Mouse (Mus musculus): ENCODE data around the gene Polg2.
"Not testable (repeated sequence)": the region's sequence is repeated elsewhere in the genome, so short reads cannot be mapped to it uniquely, and the experiment has no call there.

The Polg2 gene

DNA sequence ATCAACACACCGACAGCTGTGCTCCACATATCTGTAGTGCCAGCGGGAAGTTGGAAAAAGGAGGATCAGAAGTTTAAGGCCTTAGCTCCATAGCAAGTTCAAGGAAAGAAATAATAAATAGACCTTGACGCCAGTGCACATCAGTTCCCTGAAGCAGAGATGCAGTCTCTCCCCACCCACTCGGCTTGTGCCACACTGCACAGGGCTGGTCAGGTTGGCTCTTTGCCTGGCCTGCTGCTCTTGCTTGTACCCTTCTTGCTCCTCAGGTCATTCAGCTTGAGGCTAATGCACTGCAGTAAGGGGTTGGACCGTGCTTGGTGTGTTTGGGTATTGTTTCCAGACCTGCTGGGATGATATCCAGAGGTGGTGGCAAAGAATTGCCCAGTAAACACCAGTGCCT lies 18.8 kb downstream of the Polg2 start:
- peak in 1 of 2 experiments; percentile 42 for DNase-seq

DNA sequence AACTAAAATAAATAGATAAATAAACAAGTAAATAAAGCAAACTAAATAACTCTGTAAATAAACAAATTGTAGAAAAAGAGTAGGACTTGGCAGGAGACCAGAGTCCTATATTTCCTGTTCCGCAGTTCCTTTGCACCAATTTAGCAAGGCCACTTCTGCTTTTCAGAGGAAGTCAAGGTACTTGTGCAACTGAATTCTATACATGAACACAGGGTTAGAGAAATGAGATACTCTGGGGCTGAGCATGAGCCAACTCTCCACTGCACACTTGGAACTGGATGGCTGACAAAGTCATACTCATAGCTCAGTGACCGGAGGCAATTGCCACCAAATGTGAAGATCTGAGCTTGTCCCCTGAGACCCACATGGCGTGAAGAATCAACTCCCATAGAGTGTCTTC lies 20.3 kb downstream of the Polg2 start:
- no peak for DNase-seq

- DNase-seq = no peak
Observed at GRCm38 (mm10) chr11:106755583-106755982, 23.8 kb downstream of the Polg2 start.

- DNase-seq = no peak
Observed at GRCm38 (mm10) chr11:106753314-106753713, 26.0 kb downstream of the Polg2 start.

DNA sequence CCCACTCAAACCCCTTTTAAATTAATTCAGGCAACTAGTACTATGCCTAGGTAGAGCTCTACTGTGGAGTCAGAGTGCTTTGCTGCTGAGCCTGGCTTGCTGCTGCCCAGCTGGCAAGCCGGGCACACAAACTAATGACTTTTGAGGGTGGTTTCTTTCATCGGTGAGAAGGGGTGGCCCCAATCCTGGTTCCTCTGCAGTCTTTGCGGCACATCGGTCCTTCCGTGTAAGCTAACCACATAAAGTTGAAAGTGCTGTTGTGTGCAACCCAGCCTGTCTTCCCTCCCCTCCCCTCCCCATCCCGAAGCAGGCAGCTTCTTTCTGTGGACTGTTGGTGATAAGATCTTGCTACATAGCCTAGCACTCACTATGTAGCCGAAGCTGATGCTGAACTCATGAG lies 27.2 kb downstream of the Polg2 start:
- DNase-seq = no peak

- DNase-seq = no peak
Observed at GRCm38 (mm10) chr11:106751039-106752018, 28.0 kb downstream of the Polg2 start, which contains the start of gene Milr1. Milr1 (plus strand) TSS chr11:106751226.

- DNase-seq = no peak
Observed at GRCm38 (mm10) chr11:106750121-106750751, 29.1 kb downstream of the Polg2 start, which contains the start of gene Pecam1. Pecam1 (minus strand) TSS chr11:106750628.

DNA sequence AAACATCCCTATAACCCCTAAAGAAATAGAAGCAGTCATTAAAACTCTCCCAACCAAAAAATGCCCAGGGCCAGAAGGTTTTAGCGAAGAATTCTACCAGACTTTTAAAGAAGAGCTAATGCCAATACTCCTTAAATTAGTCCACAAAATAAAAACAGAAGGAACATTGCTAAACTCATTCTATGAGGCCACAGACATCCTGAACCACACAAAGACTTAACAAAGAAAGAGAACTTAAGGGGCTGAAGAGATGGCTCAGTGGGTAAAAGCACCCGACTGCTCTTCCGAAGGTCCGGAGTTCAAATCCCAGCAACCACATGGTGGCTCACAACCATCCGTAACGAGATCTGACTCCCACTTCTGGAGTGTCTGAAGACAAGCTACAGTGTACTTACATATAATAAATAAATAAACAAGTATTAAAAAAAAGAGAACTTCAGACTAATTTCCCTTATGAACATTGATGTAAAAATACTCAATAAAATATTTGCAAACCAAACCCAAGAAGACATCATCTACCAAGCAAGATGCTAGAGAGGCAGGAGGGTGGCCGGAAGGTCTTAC lies 29.7 kb downstream of the Polg2 start:
- DNase-seq = not testable (repeated sequence)

DNA sequence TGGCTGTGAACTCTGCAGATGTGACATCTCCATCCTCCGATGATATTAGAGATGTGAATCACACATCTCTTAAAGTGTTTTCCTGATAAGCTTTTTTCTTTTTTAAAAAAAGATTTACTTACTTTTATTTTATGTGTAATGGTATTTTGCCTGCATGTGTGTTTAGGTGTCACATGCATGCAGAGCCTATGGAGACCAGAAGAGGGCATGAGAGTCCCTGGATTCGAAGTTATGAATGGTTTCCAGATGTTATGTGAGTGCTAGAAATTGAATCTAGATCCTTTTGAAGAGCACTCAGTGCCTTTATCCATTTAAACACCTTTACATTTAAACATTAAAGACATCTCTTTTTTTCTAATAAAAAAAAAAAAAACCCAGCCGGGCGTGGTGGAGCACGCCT lies 34.4 kb downstream of the Polg2 start:
- DNase-seq = no peak

- DNase-seq = no peak
Observed at GRCm38 (mm10) chr11:106742388-106742841, 36.9 kb downstream of the Polg2 start.

GRCm38 (mm10) chr11:106741826-106742225 lies 37.5 kb downstream of the Polg2 start:
- no peak for DNase-seq

DNA sequence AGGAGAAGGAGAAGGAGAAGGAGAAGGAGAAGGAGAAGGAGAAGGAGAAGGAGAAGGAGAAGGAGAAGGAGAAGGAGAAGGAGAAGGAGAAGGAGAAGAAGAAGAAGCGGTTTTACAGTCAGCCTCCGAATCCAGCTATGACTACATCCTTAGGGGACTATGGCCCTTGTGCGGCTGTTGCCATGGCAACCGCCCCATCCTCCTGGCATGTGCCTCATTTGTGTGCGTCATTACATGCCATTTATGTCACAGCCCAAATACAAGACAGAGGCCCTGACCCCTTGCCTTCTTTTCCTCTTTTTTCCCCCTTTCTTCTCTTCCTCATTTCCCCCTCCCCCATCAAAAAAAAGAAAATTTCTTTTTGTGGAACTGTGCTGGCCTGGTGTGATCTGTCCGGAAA lies 38.1 kb downstream of the Polg2 start:
- DNase-seq = peak in 1 of 2 experiments; percentile 36

GRCm38 (mm10) chr11:106740724-106741123 lies 38.6 kb downstream of the Polg2 start:
- DNase-seq = not testable (repeated sequence)

- DNase-seq = no peak
Observed at GRCm38 (mm10) chr11:106739116-106739515, 40.2 kb downstream of the Polg2 start.

DNA sequence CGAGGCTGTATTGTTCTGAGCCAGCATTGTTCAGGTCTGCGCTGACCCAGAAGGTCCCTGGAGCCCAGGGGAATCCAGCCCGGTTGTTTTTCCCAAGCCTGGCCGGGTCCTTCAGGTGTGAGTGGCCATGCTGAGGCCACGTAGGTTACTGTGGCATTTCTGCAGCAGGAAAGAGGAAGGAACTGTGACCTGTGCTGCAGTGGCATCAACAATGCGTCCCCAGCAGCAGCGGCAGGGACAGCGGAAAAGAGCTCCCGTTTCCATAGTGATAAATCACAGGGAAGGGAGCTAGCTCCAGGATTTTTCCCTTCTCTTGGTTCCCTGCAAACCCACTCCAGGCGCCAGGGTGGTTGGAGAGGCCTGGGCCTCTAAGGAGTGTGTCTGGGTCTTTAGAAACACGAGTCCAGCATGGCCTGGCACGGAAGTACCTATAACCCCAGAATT lies 42.1 kb downstream of the Polg2 start:
- DNase-seq = no peak

GRCm38 (mm10) chr11:106736614-106737013 lies 42.7 kb downstream of the Polg2 start:
- no peak for DNase-seq

DNA sequence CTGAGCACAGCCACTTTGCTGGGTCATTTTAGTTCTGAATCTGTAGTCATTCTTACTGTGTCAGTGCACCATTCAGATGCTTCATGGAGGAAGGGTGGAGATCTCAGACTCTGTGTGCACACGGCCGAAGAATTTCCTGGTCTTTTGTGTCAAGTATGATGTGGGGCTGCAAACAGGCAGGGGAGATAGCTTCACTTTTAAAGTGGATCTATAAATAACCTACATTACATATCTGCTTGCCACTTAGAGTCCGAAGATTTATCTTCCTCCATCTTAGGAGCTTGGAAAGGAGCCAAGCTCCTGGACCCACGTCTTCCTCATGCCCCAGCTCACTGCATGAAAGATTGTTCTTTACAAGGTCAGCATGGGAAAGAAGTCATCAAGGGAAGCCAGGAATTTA lies 48.6 kb downstream of the Polg2 start:
- DNase-seq = no peak

- no peak for DNase-seq
Observed at GRCm38 (mm10) chr11:106729656-106730055, 49.7 kb downstream of the Polg2 start.

GRCm38 (mm10) chr11:106728402-106729366 lies 50.7 kb downstream of the Polg2 start:
- no peak for DNase-seq

DNA sequence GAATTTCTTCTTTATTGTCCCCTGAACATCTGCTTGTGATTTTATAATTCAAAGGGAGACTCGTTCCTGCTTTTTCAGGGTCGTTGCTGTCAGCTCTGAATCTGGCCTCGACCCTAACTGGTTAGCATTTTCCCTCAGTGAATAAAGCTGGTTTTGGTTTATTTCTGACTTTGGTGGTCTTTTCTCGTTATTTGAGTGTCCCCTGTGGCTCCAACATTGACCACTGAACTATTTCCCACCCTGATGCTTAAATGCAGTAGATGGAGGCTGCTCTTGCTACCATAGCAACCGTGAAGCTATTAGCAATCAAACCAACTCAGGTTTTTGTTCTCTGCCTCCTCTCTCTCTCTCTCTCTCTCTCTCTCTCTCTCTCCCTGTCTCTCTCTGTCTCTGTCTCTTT lies 51.4 kb downstream of the Polg2 start:
- no peak for DNase-seq

GRCm38 (mm10) chr11:106724916-106725235 lies 54.5 kb downstream of the Polg2 start:
- not testable (repeated sequence) for DNase-seq

Data from cerebellum, postnatal 25 days (tissue).